Mouse (Mus musculus): ENCODE measurements around the gene Ifnar1.

GRCm38 (mm10) chr16:91485841-91486240 is 803 bp downstream of the Ifnar1 start:
- TF ChIP-seq CTCF (IDR thresholded peaks at IDR 0.05; ENCODE audit: extremely low read depth, insufficient read depth, low read length) (no peak), POLR2A (IDR thresholded peaks at IDR 0.05; ENCODE audit: extremely low read depth, insufficient read depth, low read length) (no peak)

Measured in cortical plate, adult 2 months (tissue).